Mouse (Mus musculus): ENCODE results near the gene Pbxip1.

DNA sequence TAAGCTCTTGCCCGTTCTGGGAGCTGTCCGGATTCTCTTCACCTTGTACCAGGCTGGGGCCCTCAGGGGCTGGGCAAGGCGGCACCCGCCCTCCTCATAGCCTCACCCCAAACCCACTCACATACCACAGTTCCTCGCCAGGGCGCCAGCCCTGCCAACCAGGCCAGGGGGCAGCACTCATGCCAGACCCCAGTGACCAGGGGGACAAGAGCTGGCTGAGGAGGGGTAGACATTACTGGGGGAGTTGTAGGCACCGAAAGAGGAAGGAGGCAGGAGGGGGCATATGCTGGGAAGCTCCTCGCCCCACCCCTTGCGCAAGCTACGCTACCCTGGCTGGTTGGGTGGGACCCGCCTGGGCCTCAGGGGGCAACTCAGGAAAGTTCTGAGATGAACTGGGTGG lies 48.9 kb upstream of the Pbxip1 start:
- TF ChIP-seq POLR2A (IDR thresholded peaks at IDR 0.05; ENCODE audit: low read depth, low read length): no peak
- TF ChIP-seq CTCF (IDR thresholded peaks at IDR 0.05; ENCODE audit: borderline replicate concordance, insufficient read depth, low read length): no peak

Measured in embryonic fibroblast, embryonic 13.5 days (primary cell).